Mouse (Mus musculus): ENCODE measurements around the gene Hoxb7. TPM values are rescaled to one million over a fixed set of nuclear protein-coding genes. Genes with fewer than 3 reads are reported as not detected.

Gene Hoxb7
- polyA plus RNA-seq, 1 experiment from 2014 or later: 65.9 TPM

- ATAC-seq (ENCODE audit: insufficient read depth, low FRiP score, low TSS enrichment): no peak
- H3K27me3 ChIP-seq (ENCODE audit: control insufficient read depth, insufficient read depth, low read length): no peaks in the 10 kb centered on the region
- peak overlapping the region; percentile 100 for H3K27ac ChIP-seq (ENCODE audit: low read depth, low read length)
These were observed 26.7 kb downstream of the Hoxb7 start for GRCm38 (mm10) chr11:96313134-96313533.

GRCm38 (mm10) chr11:96313806-96314428 lies 27.5 kb downstream of the Hoxb7 start:
- Histone ChIP-seq H3K36me3 (ENCODE audit: control insufficient read depth, insufficient read depth, low read length) (no peaks in the 10 kb centered on the region; the same call in 1 of the 2 replicates), H3K27me3 (ENCODE audit: control insufficient read depth, insufficient read depth, low read length) (no peaks in the 10 kb centered on the region), H3K4me1 (ENCODE audit: control insufficient read depth, insufficient read depth, low read length) (peaks cover 37% of the 10 kb centered on the region), H3K9me3 (ENCODE audit: control insufficient read depth, low read length) (no peaks in the 10 kb centered on the region), H3K4me2 (ENCODE audit: low read depth) (peak overlapping the region; percentile 100), H3K9ac (ENCODE audit: low read length) (peak overlapping the region; percentile 100), H3K27ac (ENCODE audit: low read depth, low read length) (peak overlapping the region; percentile 100), H3K4me3 (ENCODE audit: low read depth, low read length) (peak overlapping the region; percentile 96)
- no peak for DNase-seq (ENCODE audit: low spot score)
- WGBS: 1% methylated on average over 12 of the region's 12 CpGs
- no peak for ATAC-seq (ENCODE audit: insufficient read depth, low FRiP score, low TSS enrichment)

More at GRCm38 (mm10) chr11:96313134-96313533, 26.7 kb downstream of the Hoxb7 start:
- DNase-seq (ENCODE audit: low spot score): no peak
- Histone ChIP-seq H3K4me1 (ENCODE audit: control insufficient read depth, insufficient read depth, low read length) (peaks cover 37% of the 10 kb centered on the region), H3K4me3 (ENCODE audit: low read depth, low read length) (peak overlapping the region; percentile 96), H3K4me2 (ENCODE audit: low read depth) (peak overlapping the region; percentile 100), H3K9me3 (ENCODE audit: control insufficient read depth, low read length) (no peaks in the 10 kb centered on the region), H3K9ac (ENCODE audit: low read length) (peak overlapping the region; percentile 100), H3K36me3 (ENCODE audit: control insufficient read depth, insufficient read depth, low read length) (no peaks in the 10 kb centered on the region; the same call in 1 of the 2 replicates)
- 12% methylated on average over 2 of the region's 2 CpGs for WGBS

GRCm38 (mm10) chr11:96314671-96315343 lies 28.4 kb downstream of the Hoxb7 start:
- DNase-seq (ENCODE audit: low spot score): no peak
- Histone ChIP-seq H3K4me2 (ENCODE audit: low read depth) (peak overlapping the region; percentile 100), H3K4me3 (ENCODE audit: low read depth, low read length) (peak overlapping the region; percentile 96)

GRCm38 (mm10) chr11:96315344-96315681 lies 28.9 kb downstream of the Hoxb7 start:
- H3K27me3 ChIP-seq (ENCODE audit: control insufficient read depth, insufficient read depth, low read length): no peaks in the 10 kb centered on the region
- peak overlapping the region; percentile 96 for H3K4me3 ChIP-seq (ENCODE audit: low read depth, low read length)
- no peaks in the 10 kb centered on the region for H3K9me3 ChIP-seq (ENCODE audit: control insufficient read depth, low read length)
- peak overlapping the region; percentile 100 for H3K4me2 ChIP-seq (ENCODE audit: low read depth)
- peak overlapping the region; percentile 100 for H3K27ac ChIP-seq (ENCODE audit: low read depth, low read length)
- peaks cover 32% of the 10 kb centered on the region for H3K4me1 ChIP-seq (ENCODE audit: control insufficient read depth, insufficient read depth, low read length)
- WGBS: 0% methylated on average over 5 of the region's 5 CpGs
- peak overlapping the region; percentile 100 for H3K9ac ChIP-seq (ENCODE audit: low read length)
- ATAC-seq (ENCODE audit: insufficient read depth, low FRiP score, low TSS enrichment) (no peak), DNase-seq (ENCODE audit: low spot score) (no peak)
- H3K36me3 ChIP-seq (ENCODE audit: control insufficient read depth, insufficient read depth, low read length): no peaks in the 10 kb centered on the region; the same call in 1 of the 2 replicates

More at GRCm38 (mm10) chr11:96314671-96315343, 28.4 kb downstream of the Hoxb7 start:
- H3K9ac ChIP-seq (ENCODE audit: low read length): peak overlapping the region; percentile 100
- no peaks in the 10 kb centered on the region; the same call in 1 of the 2 replicates for H3K36me3 ChIP-seq (ENCODE audit: control insufficient read depth, insufficient read depth, low read length)
- ATAC-seq (ENCODE audit: insufficient read depth, low FRiP score, low TSS enrichment): no peak
- peaks cover 34% of the 10 kb centered on the region for H3K4me1 ChIP-seq (ENCODE audit: control insufficient read depth, insufficient read depth, low read length)
- under 1% methylated on average over 34 of the region's 34 CpGs for WGBS
- H3K27ac ChIP-seq (ENCODE audit: low read depth, low read length): peak overlapping the region; percentile 100
- H3K9me3 ChIP-seq (ENCODE audit: control insufficient read depth, low read length): no peaks in the 10 kb centered on the region
- no peaks in the 10 kb centered on the region for H3K27me3 ChIP-seq (ENCODE audit: control insufficient read depth, insufficient read depth, low read length)

- H3K4me3 ChIP-seq (ENCODE audit: low read depth, low read length): peak overlapping the region; percentile 96
- peaks cover 2% of the 10 kb centered on the region; the same call in 1 of the 2 replicates for H3K36me3 ChIP-seq (ENCODE audit: control insufficient read depth, insufficient read depth, low read length)
- H3K9me3 ChIP-seq (ENCODE audit: control insufficient read depth, low read length): no peaks in the 10 kb centered on the region
- H3K27me3 ChIP-seq (ENCODE audit: control insufficient read depth, insufficient read depth, low read length): no peaks in the 10 kb centered on the region
- H3K27ac ChIP-seq (ENCODE audit: low read depth, low read length): peak overlapping the region; percentile 100
- WGBS: 2% methylated on average over 18 of the region's 18 CpGs
- ATAC-seq (ENCODE audit: insufficient read depth, low FRiP score, low TSS enrichment) (no peak), DNase-seq (ENCODE audit: low spot score) (no peak)
- H3K9ac ChIP-seq (ENCODE audit: low read length): peak overlapping the region; percentile 100
- H3K4me1 ChIP-seq (ENCODE audit: control insufficient read depth, insufficient read depth, low read length): peaks cover 30% of the 10 kb centered on the region
- H3K4me2 ChIP-seq (ENCODE audit: low read depth): peak overlapping the region; percentile 100
These were observed 30.5 kb downstream of the Hoxb7 start for GRCm38 (mm10) chr11:96316696-96317607.

GRCm38 (mm10) chr11:96317608-96318367 lies 31.4 kb downstream of the Hoxb7 start, which contains the start of gene Hoxb4:
Gene Hoxb4 (plus strand): TSS chr11:96318267.
- DNase-seq (ENCODE audit: low spot score): peak; percentile 83
- peak within 1 kb of the TSS; percentile 100 for H3K27ac ChIP-seq (ENCODE audit: low read depth, low read length)
- H3K4me1 ChIP-seq (ENCODE audit: control insufficient read depth, insufficient read depth, low read length): peaks cover 36% of the 10 kb centered on the region
- peak within 1 kb of the TSS; percentile 100 for H3K4me2 ChIP-seq (ENCODE audit: low read depth)
- H3K4me3 ChIP-seq (ENCODE audit: low read depth, low read length): peak within 1 kb of the TSS; percentile 96
- no peaks in the 10 kb centered on the region for H3K27me3 ChIP-seq (ENCODE audit: control insufficient read depth, insufficient read depth, low read length)
- under 1% methylated on average over 28 of the region's 28 CpGs for WGBS
- H3K9me3 ChIP-seq (ENCODE audit: control insufficient read depth, low read length): no peaks in the 10 kb centered on the region
- peak within 1 kb of the TSS; percentile 100 for H3K9ac ChIP-seq (ENCODE audit: low read length)
- H3K36me3 ChIP-seq (ENCODE audit: control insufficient read depth, insufficient read depth, low read length): peaks cover 2% of the 10 kb centered on the region; the same call in 1 of the 2 replicates
- peak; percentile 11 for ATAC-seq (ENCODE audit: insufficient read depth, low FRiP score, low TSS enrichment)

GRCm38 (mm10) chr11:96318368-96319070 lies 32.1 kb downstream of the Hoxb7 start:
- peak; percentile 59 for ATAC-seq (ENCODE audit: insufficient read depth, low FRiP score, low TSS enrichment)
- Histone ChIP-seq H3K4me2 (ENCODE audit: low read depth) (peak overlapping the region; percentile 100), H3K4me3 (ENCODE audit: low read depth, low read length) (peak overlapping the region; percentile 96), H3K4me1 (ENCODE audit: control insufficient read depth, insufficient read depth, low read length) (peaks cover 30% of the 10 kb centered on the region), H3K9ac (ENCODE audit: low read length) (peak overlapping the region; percentile 100), H3K36me3 (ENCODE audit: control insufficient read depth, insufficient read depth, low read length) (peaks cover 2% of the 10 kb centered on the region; the same call in 1 of the 2 replicates), H3K27ac (ENCODE audit: low read depth, low read length) (peak overlapping the region; percentile 100), H3K27me3 (ENCODE audit: control insufficient read depth, insufficient read depth, low read length) (no peaks in the 10 kb centered on the region), H3K9me3 (ENCODE audit: control insufficient read depth, low read length) (no peaks in the 10 kb centered on the region)
- DNase-seq (ENCODE audit: low spot score): peak; percentile 61
- under 1% methylated on average over 42 of the region's 45 CpGs for WGBS
